Mouse (Mus musculus) R1 (cell line): ENCODE measurements around the gene Aifm2.

Experiments used
- DNase-seq: peaks from one replicate; pipeline ENCODE4 v3.0.0-alpha.2; 2018; ENCODE audit warnings: low read depth, low spot score

Gene Aifm2

DNA sequence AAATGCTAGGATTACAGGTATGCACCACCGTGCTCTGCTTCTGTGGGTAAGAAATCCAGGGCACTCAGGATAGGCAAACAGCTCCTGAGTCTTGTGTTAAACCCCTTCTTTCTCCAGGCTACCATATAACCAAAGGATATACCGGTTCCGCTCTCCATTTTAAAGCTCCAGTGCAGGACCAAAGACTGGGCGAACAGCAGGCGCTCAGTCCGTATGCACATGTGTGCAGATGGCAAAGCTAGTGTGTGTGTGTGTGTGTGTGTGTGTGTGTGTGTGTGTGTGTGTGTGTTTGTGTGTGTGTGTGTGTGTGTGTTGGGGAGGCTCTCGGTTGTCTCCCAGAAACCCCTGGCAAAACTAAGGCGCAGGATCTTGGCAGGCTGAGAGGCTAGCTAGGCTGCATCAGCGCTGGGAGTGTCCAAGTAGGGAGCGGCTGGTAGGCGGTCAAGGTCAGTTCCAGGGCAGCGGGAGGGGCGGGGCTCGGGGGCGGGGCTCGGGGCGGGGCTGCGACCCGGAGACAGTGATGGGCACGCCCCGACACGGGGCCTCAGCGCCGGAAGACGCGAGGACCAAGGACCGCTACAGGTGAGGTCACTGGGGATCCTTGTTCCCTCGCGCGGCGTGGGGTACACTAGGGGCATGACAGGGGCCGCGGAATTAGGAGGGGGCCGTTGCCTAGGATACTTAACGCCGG is at the start of gene Aifm2:
Gene Aifm2 (plus strand): TSS at position 493 of the 691 bp plus-strand sequence.
- DNase-seq: peak; percentile 86

DNA sequence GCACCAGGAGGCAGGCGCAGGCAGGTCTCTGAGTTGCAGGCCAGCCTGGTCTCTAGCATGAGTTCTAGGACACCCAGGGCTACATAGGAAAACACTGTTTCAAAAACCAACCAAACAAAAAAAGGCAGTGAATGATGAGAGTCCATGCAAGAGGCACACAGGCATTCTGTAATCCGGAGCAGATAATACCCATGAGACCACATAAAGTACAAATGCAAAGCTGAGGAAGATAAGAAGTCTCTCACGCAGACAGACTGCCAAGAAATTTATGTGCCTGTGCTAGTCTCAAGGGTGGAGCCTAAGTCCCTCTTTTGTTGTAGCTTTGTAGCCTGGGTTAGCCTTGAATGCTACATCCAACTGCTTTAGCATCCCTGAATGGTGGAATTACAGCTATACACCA is 49.4 kb upstream of the Aifm2 start:
- no peak for DNase-seq

DNA sequence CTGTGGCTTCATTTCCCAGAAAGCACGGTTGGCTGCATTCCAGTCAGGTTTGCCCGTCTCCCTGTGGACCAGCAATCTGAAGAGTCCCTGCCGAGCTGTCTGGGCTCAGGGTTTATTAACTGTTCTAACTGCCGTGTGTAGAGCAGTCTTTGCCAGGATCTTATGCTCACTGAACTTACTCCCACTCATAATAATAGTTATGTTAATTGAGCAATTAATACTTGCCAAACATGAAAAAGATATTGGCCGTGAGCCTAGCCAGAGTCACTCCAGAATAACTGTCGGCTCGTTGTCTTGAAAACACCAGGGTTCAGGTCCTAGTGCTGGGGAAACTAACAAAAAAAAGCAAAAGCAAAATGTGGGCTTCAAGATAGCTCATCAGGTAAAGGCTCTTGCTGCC is 45.8 kb upstream of the Aifm2 start:
- no peak for DNase-seq

DNA sequence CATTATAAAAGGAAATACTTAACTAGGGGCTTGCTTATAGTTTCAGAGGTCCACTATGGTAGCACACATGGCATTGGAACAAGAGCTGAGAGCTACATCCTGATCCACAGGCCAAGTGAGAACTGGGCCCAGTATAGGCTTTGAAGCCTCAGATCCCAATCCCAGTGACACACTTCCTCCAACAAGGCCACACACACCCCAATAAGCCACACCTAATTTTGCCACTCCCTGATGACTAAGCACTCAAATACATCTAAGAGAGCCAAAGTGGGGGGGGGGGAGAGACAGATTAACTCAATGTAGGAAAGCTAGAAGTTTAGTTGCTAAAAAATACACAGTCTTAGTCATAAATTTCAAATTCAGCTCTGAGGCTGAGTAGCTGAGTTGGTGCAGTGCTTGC is 45.2 kb upstream of the Aifm2 start:
- DNase-seq: peak; percentile 57

DNA sequence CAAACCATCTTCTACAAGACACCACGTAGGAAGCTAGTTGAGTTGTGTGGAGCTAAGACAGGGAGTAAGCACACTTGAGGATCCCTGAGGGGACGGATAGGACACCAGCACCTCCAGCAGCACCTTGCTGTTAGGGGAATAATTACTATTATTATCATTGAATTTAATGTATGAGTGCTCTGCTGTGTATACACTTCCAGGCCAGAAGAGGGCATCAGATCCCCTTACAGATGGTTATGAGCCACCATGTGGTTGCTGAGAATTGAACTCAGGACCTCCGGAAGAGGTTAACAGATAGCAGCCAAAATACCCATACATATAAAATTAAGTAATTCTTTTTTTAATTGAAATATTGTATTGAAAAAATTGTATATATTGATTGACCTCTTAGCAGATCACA is 44.3 kb upstream of the Aifm2 start:
- peak; percentile 46 for DNase-seq

DNA sequence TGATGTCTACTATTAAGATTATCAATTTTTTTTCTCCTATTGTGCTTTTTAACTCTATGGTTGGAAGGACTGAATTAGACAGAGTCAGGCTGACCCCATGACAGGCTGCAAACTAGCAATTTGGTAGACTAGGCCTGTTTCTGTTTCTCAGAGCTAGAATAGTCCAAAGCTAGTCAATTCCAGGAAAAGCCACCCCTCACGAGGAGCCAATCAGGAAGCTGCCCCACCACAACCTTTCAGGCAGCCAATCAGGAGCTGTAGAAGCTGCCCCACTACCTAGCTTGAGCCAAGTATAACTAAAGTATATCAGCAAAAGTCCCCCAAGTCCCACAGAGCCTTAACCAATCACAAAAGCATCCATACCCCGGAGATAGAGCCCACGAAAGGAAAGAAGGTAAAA is 39.1 kb upstream of the Aifm2 start:
- peak; percentile 25 for DNase-seq

DNA sequence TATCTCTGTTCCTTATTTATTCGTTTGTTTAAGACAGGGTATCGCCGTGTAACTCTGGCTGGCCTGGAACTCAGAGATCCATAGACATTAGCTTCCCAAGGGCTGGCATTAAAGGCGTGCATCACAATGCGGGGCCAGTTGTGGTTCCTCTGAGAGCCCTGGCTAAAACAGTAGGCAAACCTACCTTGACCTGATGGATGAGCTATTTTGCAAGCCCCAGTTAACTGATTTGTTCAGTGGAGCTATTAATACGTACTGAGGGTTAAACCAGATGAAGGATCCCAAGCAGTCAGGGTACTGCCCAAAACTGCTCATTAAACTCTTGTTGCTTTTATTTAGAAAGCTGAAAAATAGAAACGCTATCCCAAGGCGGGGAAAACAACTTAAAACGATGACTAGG is 35.5 kb upstream of the Aifm2 start:
- DNase-seq: no peak

DNA sequence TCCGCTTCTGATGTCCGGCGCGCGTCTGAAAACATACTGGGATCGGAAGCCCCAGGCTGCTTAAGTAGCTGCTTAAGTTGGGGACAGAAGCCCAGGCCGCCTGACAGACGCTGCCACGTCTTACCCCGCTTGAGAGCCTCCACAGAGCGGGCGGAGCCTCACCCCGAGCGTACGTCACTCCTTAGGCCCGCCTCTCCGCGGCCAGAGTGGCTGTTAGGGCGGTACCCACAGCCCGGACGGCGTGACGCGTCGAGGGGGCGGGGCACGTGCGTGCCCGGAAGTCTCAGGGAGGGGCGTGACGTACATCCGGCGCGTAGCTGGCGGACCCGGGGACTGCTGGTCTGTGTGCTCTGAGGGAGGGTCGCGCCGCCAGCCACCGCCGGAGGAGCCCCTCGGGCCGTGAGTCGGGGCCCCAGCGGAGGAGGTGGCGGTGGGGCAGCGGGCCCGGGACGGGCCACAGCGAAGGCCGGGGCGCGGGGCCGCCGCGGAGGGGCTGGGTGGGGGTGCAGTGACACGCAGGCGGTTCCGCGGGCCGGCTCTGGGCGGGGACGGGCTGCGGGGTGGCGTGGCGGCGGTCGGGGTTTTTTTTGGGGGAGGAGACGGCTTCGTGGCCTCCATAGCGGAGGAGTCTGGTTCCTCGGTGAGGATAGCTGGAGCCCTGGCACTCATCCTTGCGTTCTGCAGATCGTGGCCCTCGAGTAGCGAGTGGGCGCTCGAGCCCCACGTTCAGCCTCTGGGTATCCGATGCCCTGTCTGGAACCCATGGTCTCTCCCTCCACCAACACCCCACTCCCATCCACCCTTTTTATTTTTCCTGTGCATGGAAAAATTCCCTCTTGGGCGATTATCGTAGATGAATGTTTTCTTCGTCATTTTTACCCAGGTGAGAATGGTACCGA is 34.8 kb upstream of the Aifm2 start, which contains the start of gene Sar1a:
Gene Sar1a (plus strand): TSS at position 285 of the 899 bp plus-strand sequence.
- DNase-seq: peak; percentile 96

DNA sequence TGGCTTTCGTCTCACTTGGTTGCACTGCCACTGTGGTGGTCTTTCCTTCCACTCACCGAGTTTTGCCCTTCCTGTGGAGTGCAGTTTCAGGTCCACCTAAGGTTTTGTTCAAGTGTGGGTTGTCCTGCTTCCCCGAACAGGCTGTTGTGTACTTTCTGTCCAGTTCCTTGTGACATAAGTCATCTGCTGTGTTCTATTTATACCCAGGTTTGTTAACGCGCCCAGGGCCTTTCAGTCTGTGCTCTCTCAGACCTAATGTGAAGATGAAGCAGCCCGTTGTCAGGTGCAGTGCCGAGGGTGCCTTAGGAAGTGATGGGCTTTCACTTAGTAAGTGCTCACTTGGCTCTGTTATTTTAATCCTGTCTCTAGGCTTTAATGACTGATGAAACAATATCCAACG is 25.7 kb upstream of the Aifm2 start:
- no peak for DNase-seq

DNA sequence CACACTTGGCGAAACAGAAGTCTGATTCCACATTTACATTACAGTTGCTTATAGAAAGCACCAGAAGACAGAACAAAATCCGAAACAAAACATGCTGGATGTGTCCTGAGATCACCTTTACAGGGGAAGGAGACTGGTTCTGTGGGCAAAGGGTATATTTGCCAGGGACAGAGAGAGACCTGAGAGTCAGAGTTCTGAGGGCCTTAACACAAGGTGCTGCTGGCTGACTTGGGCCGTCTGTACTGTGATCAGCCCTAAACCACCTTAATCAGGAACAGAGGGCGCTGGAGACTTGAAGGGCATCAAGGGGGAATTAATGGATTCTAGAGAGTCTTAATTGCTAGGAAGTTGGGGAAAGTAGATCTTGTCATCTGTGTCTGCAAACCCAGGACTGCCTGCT is 21.5 kb upstream of the Aifm2 start:
- no peak for DNase-seq

DNA sequence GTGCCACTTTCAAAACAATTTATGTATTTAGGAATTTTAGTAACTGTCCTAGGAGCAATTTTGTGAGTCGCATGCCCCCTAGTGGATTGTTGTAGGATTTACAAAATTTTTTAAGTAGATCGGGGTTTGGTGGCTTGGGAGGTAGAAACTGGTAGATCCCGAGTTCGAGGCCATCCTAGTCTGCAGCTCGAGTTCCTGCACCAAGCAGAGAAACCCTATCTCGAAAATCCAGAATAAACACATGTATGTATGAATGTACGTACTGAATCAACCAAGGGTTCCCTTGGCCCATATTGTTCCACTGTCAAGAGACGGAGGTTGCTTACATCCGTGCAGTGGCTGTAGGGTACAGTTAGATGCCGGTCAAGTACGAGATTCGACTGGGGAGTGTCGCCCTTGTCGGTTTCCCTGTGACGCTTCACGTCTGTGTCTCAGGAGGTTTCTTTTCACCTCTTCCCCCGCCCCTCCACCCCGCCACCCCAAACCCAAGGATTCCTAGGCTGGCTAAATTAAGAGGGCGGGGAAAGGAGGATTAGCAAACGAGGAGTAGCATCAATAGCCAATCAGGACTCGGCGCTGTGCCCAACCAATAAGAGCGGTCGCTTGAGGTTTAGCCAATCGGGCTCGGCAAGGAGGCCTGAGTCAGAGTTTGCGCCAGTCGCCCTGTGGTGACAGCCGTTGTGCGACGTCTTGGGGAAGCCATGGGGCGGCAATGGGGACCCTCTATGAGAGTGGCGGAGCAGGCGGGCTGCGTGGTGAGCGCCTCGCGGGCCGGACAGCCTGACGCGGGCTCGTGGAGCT is 20.0 kb upstream of the Aifm2 start, which contains the start of gene Tysnd1:
Gene Tysnd1 (plus strand): TSS at position 645 of the 801 bp plus-strand sequence.
- DNase-seq: peak; percentile 100

DNA sequence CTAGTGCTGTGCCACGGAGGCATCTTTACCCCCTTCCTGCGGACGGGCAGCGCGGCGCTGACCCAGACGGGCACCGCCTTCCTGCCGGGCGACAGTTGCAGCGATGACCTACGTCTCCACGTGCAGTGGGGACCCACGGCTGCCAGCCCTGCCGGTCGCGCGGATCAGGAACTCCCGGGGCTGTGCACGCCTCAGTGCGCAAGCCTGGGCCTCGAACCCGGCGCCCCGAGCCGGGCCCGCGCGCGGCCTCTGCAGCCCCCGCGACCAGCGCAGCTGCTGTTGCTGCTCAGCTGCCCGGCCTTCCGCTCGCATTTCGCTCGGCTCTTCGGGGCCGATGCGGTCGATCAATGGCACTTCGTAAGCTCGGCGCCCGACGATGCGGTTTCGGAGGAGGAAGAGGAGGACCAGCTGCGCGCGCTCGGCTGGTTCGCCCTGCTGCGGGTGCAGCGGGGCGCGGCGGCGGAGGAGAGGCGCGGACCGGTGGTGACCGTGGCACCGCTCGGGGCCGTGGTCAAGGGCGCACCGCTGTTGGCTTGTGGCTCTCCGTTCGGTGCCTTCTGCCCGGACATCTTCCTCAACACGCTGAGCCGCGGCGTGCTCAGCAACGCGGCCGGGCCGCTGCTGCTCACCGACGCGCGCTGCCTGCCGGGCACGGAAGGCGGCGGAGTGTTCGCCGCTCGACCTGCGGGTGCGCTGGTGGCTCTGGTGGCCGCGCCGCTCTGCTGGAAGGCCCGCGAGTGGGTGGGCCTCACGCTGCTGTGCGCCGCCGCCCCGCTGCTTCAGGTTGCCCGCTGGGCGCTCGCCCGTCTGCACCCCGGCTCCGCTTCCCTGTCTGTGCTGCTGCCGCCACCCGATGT is 19.1 kb upstream of the Aifm2 start:
- peak; percentile 51 for DNase-seq

DNA sequence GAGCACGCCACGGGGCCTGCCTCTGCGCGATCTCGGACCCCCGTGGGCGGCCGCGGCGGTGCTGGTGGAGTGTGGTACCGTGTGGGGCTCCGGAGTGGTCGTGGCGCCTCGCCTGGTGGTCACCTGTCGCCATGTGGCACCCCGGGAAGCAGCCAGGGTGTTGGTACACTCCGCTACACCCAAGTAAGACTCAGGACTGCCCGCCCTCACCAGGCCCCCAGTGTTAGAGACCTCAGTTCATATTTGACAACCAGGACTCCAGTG is 18.6 kb upstream of the Aifm2 start:
- DNase-seq: no peak

DNA sequence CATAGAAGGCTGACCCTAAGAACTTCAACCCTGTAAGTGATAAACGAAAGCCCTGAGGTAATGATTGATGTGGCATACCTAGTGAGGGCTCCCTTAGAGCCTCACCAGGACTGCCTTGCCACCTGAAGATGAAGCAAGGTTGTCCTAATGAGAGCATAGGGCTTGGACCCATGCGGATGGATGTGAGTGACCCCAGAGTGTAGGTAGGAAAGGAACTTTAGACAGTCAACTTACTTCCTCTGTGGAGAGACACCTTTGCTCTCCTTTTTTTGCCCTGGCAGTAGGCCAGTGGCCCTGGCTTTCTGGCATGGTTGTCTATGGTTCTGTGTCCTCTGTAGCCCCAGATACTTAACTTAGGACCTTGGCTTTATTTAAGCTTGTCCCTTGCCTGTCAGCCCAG is 18.0 kb upstream of the Aifm2 start:
- no peak for DNase-seq

DNA sequence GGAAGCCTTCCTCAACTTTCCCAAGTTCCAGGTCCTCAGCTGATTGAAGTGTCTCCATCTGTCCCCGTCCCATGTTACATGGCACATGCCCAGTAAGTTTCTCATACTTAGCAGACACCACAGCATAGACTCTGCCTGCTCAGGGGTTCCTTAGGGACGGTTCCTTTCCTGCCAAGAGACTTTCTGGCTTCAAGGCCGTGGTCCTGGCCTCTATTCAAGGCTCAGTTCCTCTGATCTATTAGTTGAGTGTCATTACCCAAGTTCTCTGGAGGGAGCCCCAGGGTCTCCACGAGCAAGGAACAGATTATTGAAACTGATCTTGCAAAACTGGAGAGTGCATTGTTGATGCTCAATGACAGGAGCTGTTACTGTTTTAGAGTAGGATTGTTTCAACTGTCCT is 10.4 kb upstream of the Aifm2 start:
- DNase-seq: no peak

DNA sequence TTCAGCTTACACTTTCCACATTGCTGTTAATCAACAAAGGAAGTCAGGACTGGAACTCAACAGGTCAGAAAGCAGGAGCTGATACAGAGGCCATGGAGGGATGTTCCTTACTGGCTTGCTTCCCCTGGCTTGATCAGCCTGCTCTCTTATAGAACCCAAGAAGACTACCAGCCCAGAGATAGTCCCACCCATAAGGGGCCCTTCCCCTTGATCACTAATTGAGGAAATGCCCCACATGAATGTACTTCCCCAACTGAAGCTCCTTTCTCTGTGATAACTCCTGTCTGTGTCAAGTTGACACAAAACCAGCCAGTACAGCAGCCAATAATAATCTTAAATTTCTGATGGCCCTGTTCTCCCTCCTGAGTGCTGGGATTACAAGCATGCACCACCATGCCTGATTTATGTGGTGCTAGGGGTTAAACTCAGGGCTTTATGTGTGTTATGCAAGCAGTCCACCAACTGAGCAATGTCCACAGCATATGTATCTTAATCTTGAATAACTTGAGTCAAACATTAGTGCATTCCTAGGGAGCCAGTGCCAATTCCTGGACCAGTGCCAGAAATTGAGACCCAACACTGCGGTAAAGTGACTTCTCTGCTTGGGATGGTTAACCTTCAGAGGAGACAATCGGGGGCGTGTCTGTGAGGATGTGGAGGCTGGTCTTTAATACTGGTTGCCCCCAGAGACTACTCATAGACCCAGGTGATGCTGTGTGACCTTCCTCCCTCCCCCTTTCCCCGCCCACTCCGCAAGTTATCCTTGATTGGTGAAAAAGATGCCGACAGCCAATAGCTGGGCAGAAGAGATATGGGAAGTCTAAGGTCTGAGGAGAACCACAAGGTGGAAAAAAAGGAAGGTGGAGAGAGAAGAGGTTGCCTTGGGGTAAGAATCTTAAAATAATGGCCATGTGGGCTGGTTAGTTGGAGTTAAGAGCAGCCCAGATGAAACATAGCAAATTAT is 8.4 kb upstream of the Aifm2 start:
- peak; percentile 63 for DNase-seq

DNA sequence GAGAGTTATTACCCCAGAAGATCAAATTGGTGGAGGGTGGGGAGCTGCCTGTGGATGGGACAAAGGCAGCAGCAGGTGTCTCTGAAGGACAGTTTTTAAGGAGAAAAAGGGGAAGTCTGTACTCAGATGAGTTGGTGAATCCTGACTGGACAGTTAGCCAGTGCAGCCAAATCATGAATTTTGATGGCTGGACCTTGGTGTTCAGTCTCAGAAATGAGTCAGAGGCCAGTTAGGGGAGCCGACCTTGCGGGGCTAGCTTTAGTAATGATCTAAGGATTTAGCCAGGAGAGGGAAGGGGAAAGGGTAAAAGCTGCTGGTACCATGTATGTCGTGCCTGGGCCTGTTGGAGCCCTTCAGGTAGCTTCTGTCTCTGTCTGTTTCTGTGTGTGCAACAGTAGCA is 1.5 kb upstream of the Aifm2 start:
- no peak for DNase-seq

DNA sequence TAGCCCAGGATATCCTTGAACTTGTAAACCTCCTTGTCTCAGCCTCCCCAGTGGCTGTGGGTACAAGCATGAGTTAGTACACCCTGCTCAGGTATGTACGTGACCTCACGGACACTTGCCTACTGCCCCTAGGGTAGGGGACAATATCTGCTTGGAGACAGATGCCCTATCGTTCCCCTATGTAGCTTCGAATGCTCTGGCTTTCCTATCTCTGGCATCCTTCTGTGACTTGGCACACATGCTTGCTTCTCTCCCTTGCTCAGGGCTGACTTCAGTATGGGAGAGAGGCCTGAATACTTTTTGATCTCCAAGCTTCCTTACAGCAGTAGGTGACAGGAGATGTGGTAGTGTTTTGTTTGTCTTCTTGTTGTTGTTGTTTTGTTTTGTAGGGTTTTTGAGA is 917 bp upstream of the Aifm2 start:
- no peak for DNase-seq

DNA sequence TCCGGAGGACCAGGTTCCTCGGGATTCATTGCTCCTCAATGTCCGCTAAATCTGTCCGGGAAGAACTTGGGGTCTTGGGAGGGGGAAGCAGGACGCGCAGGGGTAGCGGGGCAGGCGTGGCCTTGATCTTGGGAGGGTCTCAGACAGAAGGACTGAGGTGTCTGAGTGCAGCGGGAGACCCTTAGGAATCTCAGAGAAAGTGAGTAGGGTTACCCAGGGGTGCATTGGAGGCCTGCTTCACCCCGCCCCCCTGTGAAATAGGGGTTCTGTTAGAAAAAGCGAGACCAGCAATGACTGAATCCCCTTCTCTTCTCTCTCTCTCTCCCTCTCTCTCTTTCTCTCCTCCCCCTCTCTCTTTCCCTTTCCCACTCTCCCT is 387 bp downstream of the Aifm2 start:
- no peak for DNase-seq
